Mouse (Mus musculus) kidney, embryonic 16.5 days (tissue): ENCODE results near the gene Rad23b. TPM values are rescaled to one million over a fixed set of nuclear protein-coding genes. Genes with fewer than 3 reads are reported as not detected.
"Not testable (repeated sequence)": the region's sequence is repeated elsewhere in the genome, so short reads cannot be mapped to it uniquely, and the experiment has no call there.

Source experiments
- ATAC-seq: fragments of 200-750 bp; cut with Nextera tagmentation; 2 replicates; pipeline ENCODE4 v1.8.0; 2017; ENCODE audit warnings: moderate TSS enrichment; ENCODE audit not compliant: low FRiP score, low TSS enrichment
- H3K27ac ChIP-seq: fragments of 300-500 bp; sonication (generic); 2 replicates; pipeline ENCODE4 v1.5.1; 2014; ENCODE audit warnings: low read length
- H3K27me3 ChIP-seq: fragments of 300-500 bp; sonication (generic); 2 replicates; pipeline ENCODE4 v1.6.1; 2014; ENCODE audit warnings: low read length, control low read depth, mixed read lengths; ENCODE audit not compliant: insufficient read depth
- H3K36me3 ChIP-seq: fragments of 300-500 bp; sonication (generic); 2 replicates; pipeline ENCODE4 v1.6.1; 2014; ENCODE audit warnings: low read length, control low read depth, mixed read lengths; ENCODE audit not compliant: insufficient read depth
- H3K4me1 ChIP-seq: fragments of 300-500 bp; sonication (generic); 2 replicates; pipeline ENCODE4 v1.6.1; 2014; ENCODE audit warnings: low read length, control low read depth, mixed read lengths; ENCODE audit not compliant: insufficient read depth
- H3K4me2 ChIP-seq: fragments of 300-500 bp; sonication (generic); replicated peaks from 2 replicates; pipeline ENCODE4 v1.6.1; 2014; ENCODE audit warnings: low read depth, low read length
- H3K4me3 ChIP-seq: fragments of 300-500 bp; sonication (generic); 2 replicates; pipeline ENCODE4 v1.5.1; 2014; ENCODE audit warnings: mild to moderate bottlenecking, low read length
- H3K9ac ChIP-seq: fragments of 300-500 bp; sonication (generic); replicated peaks from 2 replicates; pipeline ENCODE4 v1.6.1; 2014; ENCODE audit warnings: low read length
- H3K9me3 ChIP-seq: fragments of 300-500 bp; sonication (generic); 2 replicates; pipeline ENCODE4 v1.6.1; 2016; ENCODE audit warnings: low read length, control low read depth
- WGBS: fragments of 180-500 bp; shearing (Covaris S2); extraction: QIAGEN DNeasy Blood & Tissue Kit; methylation state at CpG from one replicate; pipeline ENCODE4 v1.1.7; 2014; 5-methylcytosine and 5-hydroxymethylcytosine counted together
- polyA plus RNA-seq: library from polyadenylated mRNA; unstranded; fragments of >200 nt; fragmentation: Nextera tagmentation; extraction: Ambion mirVana; gene quantifications from 2 replicates; pipeline ENCODE4 v1.2.1, GENCODE M21; 2015

Rad23b gene
- polyA plus RNA-seq, 1 experiment from 2014 or later: 75.0 TPM

DNA sequence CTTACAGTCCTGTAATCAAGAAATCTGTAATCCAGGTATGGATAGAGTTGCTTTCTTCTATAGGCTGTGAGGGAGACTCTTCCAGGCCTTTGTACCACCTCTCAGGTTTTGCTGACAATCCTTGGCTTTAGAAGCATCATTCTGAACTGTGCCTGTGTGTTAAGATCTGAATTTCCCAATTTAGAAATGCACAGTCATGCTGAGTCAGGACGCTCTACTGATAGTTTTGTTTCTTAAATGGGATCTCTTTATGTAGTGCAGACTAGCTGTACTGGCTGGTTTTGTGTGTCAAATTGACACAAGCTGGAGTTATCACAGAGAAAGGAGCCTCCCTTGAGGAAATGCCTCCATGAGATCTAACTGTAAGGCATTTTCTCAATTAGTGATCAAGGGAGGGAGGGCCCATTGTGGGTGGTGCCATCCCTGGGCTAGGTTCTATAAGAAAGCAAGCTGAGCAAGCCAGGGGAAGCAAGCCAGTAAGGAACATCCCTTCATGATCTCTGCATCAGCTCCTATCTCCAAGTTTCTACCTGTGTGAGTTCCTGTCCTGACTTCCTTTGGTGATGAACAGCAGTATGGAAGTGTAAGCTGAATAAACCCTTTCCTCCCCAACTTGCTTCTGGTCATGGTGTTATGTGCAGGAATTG lies 59.9 kb downstream of the Rad23b start:
- 92% methylated on average over 1 of the region's 1 CpGs for WGBS

GRCm38 (mm10) chr4:55415864-55416263 lies 66.0 kb downstream of the Rad23b start:
- Histone ChIP-seq H3K9me3 (no peaks in the 10 kb centered on the region), H3K4me2 (no peak overlapping the region), H3K27ac (no peak overlapping the region), H3K4me3 (no peak overlapping the region), H3K4me1 (no peaks in the 10 kb centered on the region), H3K27me3 (no peaks in the 10 kb centered on the region), H3K36me3 (no peaks in the 10 kb centered on the region), H3K9ac (no peak overlapping the region)
- ATAC-seq: no peak
- 68% methylated on average over 3 of the region's 3 CpGs for WGBS

More for the DNA sequence above, 59.9 kb downstream of the Rad23b start:
- H3K4me3 ChIP-seq, H3K27me3 ChIP-seq, H3K9ac ChIP-seq, H3K4me2 ChIP-seq, ATAC-seq, H3K4me1 ChIP-seq, H3K27ac ChIP-seq, H3K9me3 ChIP-seq, H3K36me3 ChIP-seq: not testable (repeated sequence)

DNA sequence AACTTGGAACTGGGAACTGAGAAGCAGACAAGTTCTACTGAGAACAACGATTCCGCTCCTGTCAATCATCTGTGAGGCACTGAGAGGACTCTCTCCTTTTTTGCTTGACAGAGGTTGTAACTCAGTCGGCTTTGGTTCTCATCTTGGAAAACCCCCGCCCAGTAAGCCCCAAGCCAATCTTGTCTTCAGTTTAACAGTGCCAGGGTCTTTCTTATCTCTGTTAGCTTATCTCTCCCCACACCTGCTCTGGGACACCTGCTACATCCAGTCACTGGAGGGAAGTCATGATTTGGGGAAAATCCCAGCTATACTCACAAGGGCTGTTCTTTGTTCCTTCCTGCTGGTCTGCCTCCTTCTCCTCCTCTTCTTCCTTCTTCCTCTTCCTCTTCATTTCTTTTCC lies 76.4 kb downstream of the Rad23b start:
- H3K27ac ChIP-seq: no peak overlapping the region
- H3K36me3 ChIP-seq: no peaks in the 10 kb centered on the region
- H3K9me3 ChIP-seq: no peaks in the 10 kb centered on the region
- H3K27me3 ChIP-seq: no peaks in the 10 kb centered on the region
- no peaks in the 10 kb centered on the region for H3K4me1 ChIP-seq
- WGBS: 88% methylated on average over 4 of the region's 4 CpGs
- no peak for ATAC-seq
- no peak overlapping the region for H3K4me2 ChIP-seq
- H3K9ac ChIP-seq: no peak overlapping the region
- H3K4me3 ChIP-seq: no peak overlapping the region

Other genes starting within 250 kb of the Rad23b start
- gene Klf4, start 182.4 kb downstream of the Rad23b start, polyA plus RNA-seq: 3.3 and 3.8 TPM in 2 replicates